Mouse (Mus musculus) left cerebral cortex, postnatal 14 days (tissue): Measurements from ENCODE around the gene Usmg5. TPM values are rescaled to one million over a fixed set of nuclear protein-coding genes. Genes with fewer than 3 reads are reported as not detected.

Source experiments
- DNase-seq, 2 experiments: peaks; one replicate each; pipeline ENCODE4 v3.0.0; 2021 to 2022; ENCODE audit warnings: low spot score in 2 of 2, mixed read lengths in 1 of 2
- intact Hi-C: fragments of 180-260 bp; cut with DNase I; formaldehyde crosslinking; loops from one replicate; pipeline ENCODE4 v1.15.1; 2025
- total RNA-seq, 2 experiments: library from RNA; stranded (reverse); gene quantifications; 2 replicates each; pipeline ENCODE4 v1.2.3; 2021

The Usmg5 gene
- total RNA-seq, 2 experiments from 2014 or later, result 844 to 869 TPM

- intact Hi-C loops, result loop anchor here (2.0 kb wide), 1 partner anchor 16 kb away; the partner anchor contains the start of gene Pcgf6
- DNase-seq, result peak; percentile 96 to 97
These were observed 23.2 kb downstream of the Usmg5 start, which contains the start of gene Taf5 for GRCm38 (mm10) chr19:47067096-47067882. TSS of gene Taf5 (plus strand) at chr19:47067746.

- DNase-seq, result no peak
- intact Hi-C loops, result loop anchor here (2.0 kb wide), 1 partner anchor 15 kb away; the partner anchor contains the start of gene Pcgf6
These were observed 24.6 kb downstream of the Usmg5 start for GRCm38 (mm10) chr19:47065860-47066259.

GRCm38 (mm10) chr19:47057684-47058083 lies 32.8 kb downstream of the Usmg5 start:
- intact Hi-C loops, result no loop called here
- DNase-seq, result no peak

DNA sequence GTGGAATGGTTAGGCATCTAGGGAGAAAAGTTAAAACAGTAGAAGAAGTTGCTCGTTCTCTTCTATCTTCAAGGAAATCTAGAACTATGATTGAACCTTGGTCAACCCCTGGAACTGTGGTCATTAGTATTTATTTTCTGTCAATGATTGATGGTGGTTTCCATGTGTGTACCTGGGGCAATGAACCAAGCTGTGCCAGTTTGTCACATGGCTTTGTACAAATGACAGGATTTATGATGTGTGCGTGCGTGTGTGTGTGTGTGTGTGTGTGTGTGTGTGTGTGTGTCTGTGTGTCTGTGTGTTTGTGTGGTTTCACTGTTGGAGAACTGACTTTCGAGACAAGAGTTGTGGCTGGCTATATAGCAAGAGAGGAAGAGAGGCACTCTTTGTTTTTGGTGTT lies 37.0 kb downstream of the Usmg5 start:
- intact Hi-C loops, result no loop called here
- no peak for DNase-seq

DNA sequence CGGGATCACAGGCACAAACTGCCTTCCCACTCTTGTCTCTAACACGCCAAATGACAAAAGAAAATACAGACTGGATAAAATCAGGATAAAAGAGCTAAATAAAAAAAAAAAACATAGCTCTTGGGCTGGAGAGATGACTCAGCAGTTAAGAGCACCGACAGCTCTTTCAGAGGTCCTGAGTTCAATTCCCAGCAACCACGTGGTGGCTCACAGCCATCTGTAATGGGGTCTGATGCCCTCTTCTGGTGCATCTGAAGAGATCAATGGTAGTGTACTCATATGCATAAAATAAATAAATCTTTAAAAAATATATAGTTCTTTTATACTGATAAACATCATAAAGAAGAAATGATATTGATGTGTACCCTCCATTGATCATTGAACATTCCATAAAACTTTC lies 37.5 kb downstream of the Usmg5 start:
- no peak for DNase-seq
- intact Hi-C loops, result no loop called here

DNA sequence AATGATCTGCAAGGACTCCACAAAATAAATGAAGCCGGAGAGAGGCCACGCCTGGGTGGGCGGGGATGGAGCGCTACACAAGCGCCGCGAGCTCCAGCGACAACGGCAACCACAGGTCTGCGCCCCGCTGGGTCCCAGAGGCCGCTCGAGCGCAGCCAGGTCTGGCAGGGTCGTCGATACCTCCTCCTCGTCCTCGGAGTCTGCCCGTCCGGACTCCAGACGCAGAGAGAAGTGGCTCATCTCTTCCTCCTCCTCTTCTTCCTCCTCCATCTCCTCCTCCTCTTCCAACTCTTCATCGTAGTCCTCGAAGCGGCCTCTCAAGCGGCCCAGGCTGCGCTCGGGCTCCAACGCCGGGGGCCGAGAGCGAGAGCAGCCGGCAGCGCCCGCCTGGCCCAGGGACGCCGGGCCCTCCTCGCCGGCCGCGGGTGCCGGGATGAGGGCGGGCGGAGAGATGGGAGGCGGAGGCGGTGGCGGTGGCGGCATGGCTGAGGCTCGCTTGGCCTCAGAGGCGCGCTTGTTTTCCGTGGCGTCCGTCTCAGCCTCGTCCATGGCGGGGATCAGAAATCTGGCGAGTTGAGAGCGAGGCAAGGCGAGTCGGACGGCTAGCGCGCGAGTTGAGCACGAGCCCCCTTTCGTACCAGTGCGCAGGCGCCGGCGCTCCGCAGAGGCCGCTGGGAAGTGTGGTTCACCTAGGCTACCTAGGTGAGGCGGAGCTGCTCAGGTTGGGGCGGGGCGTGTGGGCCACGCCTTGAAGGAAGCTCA lies 40.0 kb downstream of the Usmg5 start, which contains the start of gene Pcgf6:
Gene Pcgf6, minus strand, starts transcription at position 636 of the 762 bp plus-strand sequence.
- intact Hi-C loops, result loop anchor here (2.0 kb wide), 1 partner anchor 16 kb away; the partner anchor contains the start of gene Taf5
- DNase-seq, result peak; percentile 57 to 84

DNA sequence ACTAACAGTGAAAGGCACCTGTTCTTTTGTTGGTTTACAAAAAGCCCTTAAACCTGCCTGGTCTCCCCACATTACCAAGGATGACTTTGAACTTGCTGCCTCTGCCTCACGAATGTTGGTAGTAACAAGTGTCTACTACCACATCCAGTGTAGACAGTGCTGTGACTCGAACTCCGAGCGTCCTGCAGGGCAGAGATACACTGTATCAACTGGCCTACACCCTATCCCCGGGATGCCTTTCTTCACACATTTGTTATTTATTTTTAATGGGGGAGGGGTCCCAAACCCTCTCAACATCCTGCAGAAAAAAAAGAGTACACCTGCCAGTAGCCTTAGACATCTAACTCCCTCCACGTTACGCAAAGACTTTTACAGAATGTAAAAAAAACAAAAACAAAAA lies 40.6 kb downstream of the Usmg5 start:
- intact Hi-C loops, result loop anchor here (2.0 kb wide), 1 partner anchor 17 kb away; the partner anchor contains the start of gene Taf5
- DNase-seq, result no peak

- intact Hi-C loops, result no loop called here
- DNase-seq, result no peak
These were observed 41.4 kb downstream of the Usmg5 start for GRCm38 (mm10) chr19:47049061-47049460.

DNA sequence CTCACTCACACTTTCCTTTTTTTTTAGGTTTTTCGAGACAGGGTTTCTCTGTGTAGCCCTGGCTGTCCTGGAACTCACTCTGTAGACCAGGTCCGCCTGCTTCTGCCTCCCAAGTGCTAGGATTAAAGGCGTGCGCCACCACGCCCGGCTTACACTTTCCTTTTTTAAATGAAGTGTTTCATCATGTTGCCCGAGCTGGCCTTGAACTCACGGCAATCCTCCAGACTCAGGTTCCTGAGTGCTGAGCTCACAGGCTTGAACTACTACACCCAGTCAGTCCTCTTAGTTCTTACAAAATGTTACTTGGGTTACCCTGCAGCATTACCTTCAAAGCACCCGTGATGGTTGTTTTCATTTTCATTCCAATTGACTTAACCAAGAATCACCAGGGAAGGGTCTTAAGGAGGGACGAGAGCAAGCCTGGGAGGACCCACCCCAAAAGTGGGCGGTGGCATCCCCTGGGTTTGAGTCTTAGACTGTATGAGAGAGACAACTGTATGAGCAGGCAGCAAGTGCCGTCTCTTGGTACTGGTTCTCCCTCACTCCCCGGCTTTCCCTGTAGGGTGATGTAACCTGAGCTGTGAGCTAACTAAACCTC lies 43.1 kb downstream of the Usmg5 start:
- intact Hi-C loops, result no loop called here
- DNase-seq, result no peak

GRCm38 (mm10) chr19:47046343-47046742 lies 44.1 kb downstream of the Usmg5 start:
- no peak for DNase-seq
- intact Hi-C loops, result no loop called here

GRCm38 (mm10) chr19:47043608-47044007 lies 46.8 kb downstream of the Usmg5 start:
- DNase-seq, result no peak
- intact Hi-C loops, result loop anchor here (5.0 kb wide), 1 partner anchor 166 kb away; no protein-coding TSS in a partner anchor

DNA sequence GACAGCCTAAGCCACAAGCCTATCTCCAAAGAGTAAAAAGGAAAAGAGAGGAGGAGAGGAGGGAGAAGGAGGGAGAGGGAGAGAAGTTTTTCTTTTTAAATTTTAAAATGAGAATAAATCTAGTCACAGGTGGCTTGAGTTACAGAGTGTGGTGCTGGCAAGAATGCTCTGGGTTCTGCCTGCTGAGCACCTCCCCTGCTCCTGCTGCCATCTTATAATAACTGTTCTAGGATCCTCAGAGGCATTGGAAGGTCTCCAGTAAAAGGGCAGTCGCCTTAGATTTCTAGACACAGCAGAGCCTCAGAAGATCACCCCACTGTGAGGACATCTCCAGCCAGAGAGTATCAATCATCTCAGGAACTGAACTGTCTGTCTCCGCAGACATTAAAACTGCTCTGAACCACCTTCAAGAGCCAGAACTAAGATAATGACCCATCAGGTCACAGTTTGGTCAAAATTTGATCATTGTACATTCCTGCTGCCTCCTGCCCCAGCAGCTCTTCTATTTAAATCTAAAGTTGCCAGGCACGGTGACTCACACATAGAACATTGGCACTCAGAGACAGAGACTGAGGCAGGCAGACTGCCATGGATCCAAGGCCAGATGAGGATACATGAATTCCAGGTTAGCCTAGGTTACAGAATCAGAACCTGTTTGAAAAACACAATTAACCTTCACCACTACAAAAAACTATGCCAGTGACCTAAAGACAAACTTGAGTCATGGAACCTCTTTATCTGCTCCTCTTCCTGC lies 49.5 kb downstream of the Usmg5 start:
- DNase-seq, result no peak
- intact Hi-C loops, result loop anchor here (5.0 kb wide), 1 partner anchor 164 kb away; no protein-coding TSS in a partner anchor

DNA sequence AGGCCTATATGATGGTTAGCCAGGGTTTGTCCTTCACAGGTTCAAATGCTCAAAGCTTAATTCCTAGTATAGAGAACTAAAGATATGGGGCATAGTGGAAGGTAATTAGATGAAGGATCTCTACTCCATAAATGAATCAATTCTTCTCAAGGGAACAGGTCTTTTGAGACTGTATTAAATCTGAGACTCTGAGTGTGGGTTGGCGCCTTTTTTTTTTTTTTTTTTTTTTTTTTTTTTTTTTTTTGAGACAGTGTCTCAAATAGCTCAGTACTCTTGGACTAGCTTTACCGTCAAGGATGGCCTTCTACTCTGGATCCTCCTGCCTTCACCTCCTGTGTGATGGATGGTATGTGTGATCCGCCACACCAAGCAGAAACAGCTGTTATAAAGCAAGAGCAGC lies 53.9 kb downstream of the Usmg5 start:
- DNase-seq, result no peak
- intact Hi-C loops, result no loop called here

DNA sequence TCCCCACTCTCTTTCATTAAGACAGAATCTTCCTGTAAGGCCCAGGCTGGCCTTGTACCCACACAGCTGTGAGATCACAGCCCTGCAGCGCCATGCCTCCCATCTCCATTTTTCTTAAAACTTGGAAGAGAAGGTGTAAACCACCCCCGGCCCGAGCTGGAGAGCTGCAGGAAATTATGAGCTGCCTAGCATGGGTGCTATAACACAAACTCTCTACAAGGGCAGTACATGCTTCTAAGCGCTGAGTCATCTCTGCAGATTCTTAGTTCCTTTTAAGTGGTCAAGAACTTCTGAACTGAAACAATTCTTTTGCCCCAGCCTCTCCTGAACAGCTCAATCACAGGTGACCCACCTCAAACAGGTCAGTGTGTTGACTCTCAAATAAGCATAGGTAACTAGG lies 55.5 kb downstream of the Usmg5 start:
- intact Hi-C loops, result no loop called here
- DNase-seq, result peak in 1 of 2 experiments; percentile 39

Other genes starting within 250 kb of the Usmg5 start
- gene Ina, start 75.9 kb downstream of the Usmg5 start, total RNA-seq, result 100 to 1,000 TPM; 177 to 184 TPM
- gene Nt5c2, start 75.5 kb downstream of the Usmg5 start, total RNA-seq, result 10 to 100 TPM; 67.1 to 70.7 TPM
- gene Pcgf6, start 39.7 kb downstream of the Usmg5 start, total RNA-seq, result 10 to 100 TPM; 15.6 TPM
- 1 to 10 TPM; 5.2 to 5.8 TPM for gene Taf5, start 22.9 kb downstream of the Usmg5 start, total RNA-seq
- gene Pdcd11, start 121 bp upstream of the Usmg5 start, total RNA-seq, result 10 to 100 TPM; 15.0 to 15.3 TPM
- 1 to 10 TPM; 4.9 to 5.6 TPM for gene Calhm2, start 47.6 kb upstream of the Usmg5 start, total RNA-seq
- not detected for gene Calhm1, start 53.6 kb upstream of the Usmg5 start, total RNA-seq
- not detected for gene Calhm3, start 67.1 kb upstream of the Usmg5 start, total RNA-seq
- 100 to 1,000 TPM; 148 to 154 TPM for gene Neurl1a, start 88.2 kb upstream of the Usmg5 start, total RNA-seq